Mouse (Mus musculus) lung, postnatal 36 days (tissue): ENCODE data around the gene Oas1f.
A peak's percentile ranks its signal among the peaks of the same experiment; 100 is the strongest.
"Not testable (repeated sequence)": the region's sequence is repeated elsewhere in the genome, so short reads cannot be mapped to it uniquely, and the experiment has no call there.

Source experiments
- DNase-seq: peaks from one replicate; pipeline ENCODE4 v3.0.0; 2022; ENCODE audit warnings: mixed read lengths

The Oas1f gene

DNA sequence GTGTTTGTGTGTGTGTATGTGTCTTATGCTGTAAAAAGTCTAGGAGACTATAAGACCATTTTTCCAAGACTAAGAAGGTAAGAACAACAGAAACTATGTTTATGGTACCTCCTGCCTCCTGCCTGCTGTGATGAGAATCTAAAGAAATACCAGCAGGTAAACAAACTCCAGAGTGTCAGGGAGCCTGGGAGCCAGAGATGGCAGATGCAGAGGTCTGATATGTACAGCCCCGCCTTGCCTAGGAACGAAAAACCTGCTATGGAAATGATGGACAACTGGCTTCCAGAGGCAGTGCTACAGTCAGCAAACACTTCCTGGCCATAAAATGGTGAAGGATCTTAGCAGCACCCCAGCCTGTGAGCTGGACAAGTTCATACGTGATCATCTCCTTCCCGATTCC is at the start of gene Oas1f:
TSS of gene Oas1f (plus strand) at position 301 of the 400 bp plus-strand sequence.
- DNase-seq = no peak

DNA sequence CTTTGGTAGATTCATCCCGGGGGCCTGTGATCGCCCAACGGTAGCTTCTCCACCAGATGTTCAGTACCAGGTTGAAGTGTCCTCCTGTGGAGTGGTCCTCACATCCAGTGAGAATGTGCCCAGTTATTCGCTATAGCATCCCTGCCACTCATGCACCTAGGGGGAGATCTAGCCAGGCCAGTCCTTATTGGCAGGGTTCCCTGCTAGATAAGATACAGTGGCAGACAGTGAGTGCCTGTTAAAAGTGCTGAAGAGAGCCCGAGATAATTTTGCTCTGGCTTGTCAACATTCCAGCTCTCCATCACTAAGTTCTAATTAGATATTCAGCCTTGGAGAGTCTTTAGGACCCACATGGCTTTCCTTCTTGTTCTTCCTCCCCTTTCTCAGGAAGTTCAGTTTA is 49.0 kb upstream of the Oas1f start:
- not testable (repeated sequence) for DNase-seq

DNA sequence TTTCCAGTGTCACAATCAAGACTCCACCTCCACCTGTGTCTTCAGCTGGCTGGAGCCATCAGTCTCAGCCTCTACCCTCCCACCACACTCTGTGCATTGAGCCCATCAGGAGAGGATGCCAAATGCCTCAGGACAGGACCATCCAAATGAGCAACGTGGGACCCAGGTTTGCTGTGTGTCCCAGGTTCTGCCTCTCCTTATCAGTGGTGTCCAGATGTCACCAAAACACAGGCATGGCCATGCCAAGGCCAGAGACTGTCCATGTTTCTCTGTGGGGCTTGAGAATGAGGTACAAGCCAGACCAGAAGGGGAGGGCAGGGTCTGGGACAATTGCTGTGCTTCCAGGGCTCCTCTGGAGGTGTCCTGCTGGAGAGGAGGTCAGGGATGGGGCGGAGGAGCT is 48.2 kb upstream of the Oas1f start:
- DNase-seq = not testable (repeated sequence)

DNA sequence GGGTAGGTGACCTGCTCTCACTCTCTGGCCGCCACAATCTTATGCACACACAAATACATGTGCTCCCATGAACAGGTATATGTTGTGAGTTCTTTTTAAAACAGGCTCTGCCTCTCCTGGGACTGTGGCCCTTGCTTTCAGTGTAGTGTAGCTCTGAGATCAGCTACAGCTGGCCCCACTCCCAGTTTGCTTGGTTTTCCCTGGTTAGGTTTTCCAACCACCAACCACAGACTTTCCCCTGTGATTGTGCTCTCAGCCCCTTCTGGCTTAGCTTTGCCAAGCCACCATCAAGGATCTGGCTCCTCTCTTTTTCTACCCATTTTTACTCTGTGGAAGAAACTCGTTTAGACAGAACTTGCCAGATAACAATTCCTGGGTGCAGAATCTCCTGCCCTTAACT is 43.6 kb upstream of the Oas1f start:
- no peak for DNase-seq

DNA sequence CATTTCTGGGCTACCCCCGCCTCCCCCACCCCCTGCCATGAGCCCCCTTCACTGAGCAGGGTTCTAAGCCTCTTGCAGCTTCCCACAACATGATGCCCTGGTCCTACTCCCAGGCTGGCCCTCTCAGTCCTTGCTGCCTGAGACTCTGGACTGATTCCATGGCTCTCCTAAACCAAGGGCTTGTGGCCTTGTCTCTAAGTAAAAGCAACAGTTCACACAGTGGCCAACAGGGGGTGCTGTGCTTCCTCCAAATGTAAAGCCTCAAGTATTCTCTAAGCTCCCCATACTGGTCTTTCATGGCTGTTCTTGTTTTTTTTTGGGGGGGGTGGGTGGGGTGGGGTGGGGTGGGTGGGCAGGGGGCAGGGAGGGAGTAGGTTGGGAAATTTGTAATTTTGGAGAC is 40.7 kb upstream of the Oas1f start:
- peak; percentile 84 for DNase-seq

- DNase-seq = no peak
These were observed 38.0 kb upstream of the Oas1f start for GRCm38 (mm10) chr5:120809171-120809570.

- DNase-seq = peak; percentile 96
These were observed 35.0 kb upstream of the Oas1f start, which contains the start of gene Oas1c for GRCm38 (mm10) chr5:120811951-120812819. Gene Oas1c, minus strand, starts transcription at chr5:120812514.

DNA sequence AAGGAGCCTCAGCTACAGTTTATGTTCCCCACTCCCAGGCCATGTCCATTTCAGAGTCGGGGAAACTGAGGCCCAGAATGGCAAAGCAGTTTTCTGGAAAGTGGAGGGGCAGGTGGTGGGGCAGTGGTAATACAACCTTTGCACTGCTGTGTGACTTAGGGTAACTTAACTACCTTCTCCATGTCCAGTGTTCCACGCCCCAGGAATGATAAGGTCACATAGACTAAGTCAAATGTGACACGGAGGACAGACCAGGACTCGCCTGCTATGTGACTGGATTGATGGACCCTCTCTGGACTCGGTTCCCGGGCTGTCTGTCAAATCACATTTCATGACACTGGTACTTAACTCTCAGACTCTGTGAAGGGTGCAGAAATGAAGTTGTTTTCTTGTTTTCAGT is 34.1 kb upstream of the Oas1f start:
- no peak for DNase-seq

DNA sequence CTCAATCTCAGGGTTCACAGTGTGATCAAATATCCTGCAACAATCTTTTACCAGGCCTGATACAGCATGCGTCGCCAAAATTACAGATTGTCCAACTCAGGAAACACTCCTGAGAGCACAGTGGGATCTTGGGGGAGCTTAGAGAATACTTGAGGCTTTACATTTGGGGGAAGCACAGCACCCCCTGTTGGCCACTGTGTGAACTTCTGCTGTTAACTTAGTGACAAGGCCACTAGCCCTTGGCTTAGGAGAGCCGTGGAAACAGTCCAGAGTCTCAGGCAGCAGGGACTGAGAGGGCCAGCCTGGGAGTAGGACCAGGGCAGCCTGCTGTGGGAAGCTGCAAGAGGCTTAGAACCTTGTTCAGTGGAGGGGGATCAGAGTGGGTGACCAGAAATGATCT is 31.2 kb upstream of the Oas1f start:
- DNase-seq = peak; percentile 46

DNA sequence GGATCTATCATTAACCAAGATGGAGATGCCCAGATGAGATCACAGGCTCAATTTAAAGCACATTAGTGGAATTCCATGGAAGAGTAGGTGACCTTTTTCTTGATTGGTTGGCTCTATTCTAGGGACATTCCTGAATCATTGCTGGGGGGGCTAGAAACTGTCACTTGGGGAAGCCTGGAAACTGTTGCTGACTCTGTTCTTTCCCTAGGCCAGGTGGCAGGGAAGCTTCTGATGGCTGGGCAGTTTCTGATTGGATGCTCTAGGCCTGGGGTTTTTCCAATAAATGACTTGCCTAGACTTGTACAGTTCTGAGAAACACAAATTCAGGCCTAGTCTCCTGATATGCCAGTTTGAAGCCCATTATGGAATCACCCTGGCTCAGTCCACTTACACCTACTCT is 28.2 kb upstream of the Oas1f start:
- DNase-seq = no peak

DNA sequence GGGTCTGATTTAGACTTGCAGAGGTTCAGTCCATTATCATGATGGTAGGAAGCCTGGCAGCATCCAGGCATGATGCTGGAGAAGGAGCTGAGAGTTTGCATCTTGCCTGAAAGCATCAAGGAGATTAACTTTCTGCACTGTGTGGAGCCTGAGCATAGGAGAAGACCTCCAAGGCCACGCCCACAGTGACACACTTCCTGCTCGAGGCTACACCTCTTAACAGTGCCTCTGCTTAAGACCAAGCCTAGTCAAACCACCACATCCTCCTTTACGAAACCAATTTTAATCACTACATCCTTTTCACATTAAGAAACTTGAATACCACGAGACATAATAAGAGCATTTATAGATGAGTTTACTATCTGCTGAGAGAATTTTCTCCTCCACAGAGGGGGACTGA is 16.1 kb upstream of the Oas1f start:
- no peak for DNase-seq

DNA sequence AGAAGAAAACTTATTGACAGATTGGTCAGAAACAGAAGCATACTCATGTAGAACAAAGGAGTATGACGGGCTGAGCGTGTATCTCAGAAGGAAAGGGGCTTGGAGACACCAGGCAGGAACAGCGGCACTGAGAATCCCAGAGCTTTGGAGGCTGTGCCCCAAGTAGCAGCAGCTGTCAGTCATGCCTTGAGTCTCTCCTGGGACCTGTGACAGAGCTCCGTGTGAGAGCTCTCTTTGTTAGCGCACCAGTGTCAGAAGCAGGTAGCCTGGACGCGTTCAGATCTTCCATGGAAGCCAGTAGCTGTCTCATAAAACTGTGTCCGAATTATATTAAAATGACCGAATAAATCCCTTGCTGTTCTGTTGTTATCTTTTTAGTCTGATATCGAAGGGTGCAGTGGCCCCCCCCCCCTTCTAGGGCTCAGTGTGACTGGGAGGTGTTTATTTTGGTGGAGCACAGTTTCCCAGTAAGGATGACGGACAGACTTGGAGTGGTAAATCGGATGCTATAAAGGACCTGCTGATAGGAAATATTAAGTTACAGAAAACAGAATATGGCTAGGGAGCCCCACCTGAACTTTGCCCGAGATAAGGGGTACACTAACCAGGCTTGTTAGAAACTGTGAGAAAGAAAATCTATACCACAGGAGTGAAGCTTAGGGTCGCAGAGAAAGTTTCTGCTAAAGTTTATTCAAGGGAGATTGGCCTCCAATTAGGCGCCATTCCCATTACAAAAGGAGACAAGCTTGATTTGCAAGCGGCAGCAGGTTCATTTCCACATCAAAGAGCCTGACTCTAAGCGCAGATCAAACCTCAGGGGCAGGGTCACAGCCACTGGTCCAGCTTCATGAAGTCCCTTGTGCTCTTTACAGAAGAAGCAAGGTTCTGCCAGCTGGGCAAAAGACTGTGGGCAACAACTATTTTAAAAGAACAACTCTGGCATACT is 13.6 kb upstream of the Oas1f start:
- no peak for DNase-seq

DNA sequence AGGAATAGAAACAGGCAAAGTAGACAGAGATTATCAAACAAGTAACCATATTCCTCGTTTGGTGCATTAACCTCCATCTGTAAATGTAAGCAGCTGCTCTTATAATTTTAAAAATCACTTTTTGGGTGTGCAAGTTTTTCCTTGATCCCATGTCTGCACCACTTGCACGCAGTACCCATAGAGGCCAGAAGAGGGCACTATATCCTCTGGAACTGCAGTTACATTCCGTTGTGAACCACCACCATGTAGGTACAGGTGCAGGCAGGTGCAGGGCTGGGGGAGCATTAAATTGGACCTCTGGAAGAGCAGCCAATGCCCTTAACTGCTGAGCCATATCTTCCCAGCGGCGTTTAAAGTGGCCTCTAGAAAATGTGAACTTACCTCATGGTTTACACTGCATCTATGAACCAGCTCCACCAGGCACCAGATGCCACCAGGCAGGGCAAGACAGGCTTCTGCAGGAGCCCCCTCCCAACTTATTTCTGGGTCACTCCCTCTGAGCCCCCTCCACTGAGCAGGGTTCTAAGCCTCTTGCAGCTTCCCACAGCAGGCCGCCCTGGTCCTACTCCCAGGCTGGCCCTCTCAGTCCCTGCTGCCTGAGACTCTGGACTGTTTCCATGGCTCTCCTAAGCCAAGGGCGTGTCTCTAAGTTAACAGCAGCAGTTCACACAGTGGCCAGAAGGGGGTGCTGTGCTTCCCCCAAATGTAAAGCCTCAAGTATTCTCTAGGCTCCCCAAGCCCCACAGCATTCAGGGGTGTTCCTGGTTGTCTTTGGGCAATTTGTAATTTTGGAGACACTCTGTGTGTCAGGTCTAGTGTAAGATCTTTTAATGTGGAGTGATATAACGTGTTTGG is 10.2 kb upstream of the Oas1f start:
- DNase-seq = peak; percentile 70

DNA sequence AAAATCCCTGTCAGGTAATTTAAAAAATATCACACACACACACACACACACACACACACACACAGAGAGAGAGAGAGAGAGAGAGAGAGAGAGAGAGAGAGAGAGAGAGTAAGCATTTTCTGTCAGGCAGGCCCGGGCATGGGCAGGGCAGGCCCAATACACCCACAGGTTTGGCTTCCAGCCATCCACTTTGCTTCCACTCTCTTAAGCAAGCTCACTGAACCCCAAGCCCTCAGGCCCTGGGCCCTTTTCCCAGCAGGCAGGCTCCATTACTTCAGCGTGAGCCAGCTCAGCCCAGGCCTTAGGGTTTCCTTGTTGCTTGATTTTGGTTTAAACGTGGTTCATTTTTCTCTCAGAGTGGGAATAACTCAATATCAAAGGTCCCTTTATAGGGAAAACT is 2.5 kb upstream of the Oas1f start:
- DNase-seq = peak; percentile 56

- peak; percentile 69 for DNase-seq
These were observed 2.5 kb downstream of the Oas1f start for GRCm38 (mm10) chr5:120849601-120850136.

DNA sequence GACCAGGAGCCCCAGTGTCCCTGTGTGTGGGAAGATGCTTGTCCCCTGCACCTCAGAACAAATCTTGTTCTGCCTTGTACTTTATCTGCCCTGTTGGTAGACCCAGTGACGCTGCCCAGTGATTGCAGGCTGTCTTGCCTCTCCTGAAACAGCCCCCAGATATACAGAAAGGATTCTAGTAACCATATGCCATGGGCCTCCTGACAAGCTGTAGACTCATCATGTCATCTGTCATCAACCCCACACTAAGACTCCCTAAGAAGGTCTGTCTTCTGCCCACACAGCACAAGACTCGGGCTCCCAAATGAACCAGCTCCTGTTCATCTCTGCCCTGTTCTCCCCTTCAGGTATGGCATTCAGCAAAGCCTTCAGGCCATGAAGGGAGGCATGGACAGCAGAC is 12.1 kb downstream of the Oas1f start:
- no peak for DNase-seq

DNA sequence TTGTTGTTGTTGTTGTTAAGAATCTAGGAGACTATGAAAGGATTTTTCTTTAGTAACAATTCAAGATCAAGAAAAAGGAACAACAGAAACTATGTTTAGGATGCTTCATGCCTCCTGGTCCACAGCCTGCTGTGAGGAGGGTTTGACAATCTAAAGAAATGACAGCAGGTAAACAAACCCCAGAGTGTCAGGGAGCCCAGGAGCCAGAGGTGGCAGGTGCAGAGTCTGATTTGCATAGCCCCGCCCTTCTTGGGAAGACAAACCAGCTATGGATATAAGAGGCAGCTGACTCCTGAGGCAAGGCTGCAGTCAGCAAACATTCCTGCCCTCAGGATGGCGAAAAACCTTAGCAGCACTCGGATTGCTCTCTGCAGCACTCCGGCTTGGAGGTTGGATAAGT is 14.0 kb downstream of the Oas1f start, which contains the start of gene Oas1h:
TSS of gene Oas1h (plus strand) at position 301 of the 400 bp plus-strand sequence.
- no peak for DNase-seq

- DNase-seq = peak; percentile 23
These were observed 18.2 kb downstream of the Oas1f start for GRCm38 (mm10) chr5:120865336-120865860.

DNA sequence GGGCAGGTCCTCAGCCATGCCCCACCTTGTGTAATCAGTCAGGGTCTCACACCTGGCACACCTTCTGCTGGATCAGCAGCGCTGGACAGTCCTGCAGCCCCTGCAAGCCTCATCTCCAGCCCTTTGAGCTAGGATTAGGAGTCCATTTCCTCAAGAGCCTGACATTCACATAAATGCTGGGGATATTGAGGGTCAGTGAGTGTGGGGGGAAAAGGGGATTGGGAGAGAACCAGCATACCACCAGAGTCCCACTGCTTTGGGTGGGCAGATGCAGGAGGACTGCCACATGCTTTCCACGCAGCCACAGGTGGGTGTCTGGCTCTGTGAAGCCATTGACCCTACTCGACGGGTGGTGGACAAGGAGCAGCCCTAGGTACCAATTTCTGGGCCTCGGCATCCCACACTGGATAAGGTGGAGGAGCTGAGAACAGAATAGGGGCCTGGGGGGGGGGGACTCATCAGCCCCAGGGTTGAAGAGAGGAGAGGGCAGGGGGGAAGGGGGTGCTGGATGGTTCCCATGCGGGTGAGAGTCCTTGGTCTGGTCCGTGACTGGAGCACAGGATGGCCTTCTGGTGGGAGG is 22.4 kb downstream of the Oas1f start:
- no peak for DNase-seq

DNA sequence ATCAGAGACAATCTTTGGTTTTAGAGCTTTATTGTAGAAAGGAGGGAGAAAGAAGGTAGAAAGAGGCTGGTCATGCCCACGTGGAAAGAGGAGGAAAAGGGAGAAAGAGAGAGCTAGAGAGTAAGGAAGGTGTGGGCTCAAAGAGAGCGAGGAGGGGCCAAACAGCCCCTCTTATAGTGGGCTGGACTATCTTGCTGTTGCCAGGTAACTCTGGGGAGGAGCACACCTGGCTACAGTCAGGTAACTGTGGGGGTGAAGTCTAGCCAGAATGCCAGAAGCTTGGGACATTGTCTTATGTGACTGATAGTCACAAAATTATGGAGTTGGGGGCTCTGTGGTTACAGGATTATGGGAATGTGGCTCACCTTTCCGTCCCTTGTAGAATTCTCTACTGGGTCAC is 22.9 kb downstream of the Oas1f start:
- DNase-seq = no peak

DNA sequence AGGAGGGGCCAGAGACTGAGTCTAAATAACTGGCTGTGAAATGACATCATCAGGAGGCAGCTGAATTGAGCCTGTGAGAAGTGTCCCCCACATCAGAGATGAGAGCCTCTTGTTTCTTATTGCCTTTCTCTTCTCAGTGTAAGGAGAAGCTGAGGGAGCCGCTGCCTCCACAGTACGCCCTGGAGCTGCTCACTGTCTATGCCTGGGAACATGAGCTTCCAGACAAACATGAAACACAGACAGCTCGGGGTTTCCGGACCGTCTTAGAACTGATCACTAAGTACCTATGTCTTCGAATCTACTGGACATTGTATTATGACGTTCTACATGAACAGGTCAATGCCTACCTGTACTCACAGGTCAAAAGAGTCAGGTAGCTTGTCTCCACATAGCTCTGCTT is 23.6 kb downstream of the Oas1f start:
- DNase-seq = no peak

DNA sequence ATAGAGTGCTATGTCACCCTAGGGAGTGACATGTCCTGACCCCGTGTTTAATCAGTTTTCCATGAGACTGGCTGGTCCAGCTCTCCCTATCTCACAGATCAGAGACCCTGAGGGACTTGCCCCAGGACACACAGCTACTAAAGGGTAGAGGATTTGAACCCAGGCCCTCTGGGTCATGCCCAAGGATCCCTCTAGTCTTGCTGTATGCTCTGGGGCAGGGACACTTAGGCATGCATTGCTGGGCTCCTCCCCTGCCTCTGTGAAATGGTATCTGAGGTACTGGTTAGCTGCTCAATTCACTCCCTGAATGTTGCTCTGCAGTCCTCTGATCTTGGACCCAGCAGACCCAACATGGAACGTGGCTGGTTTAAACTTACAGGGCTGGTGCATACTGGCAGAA is 24.3 kb downstream of the Oas1f start:
- DNase-seq = no peak
